Mouse (Mus musculus) kidney, adult 2 months (tissue): ENCODE data around the gene Dtnbp1.

ENCODE experiments used
- CTCF ChIP-seq: fragments of 200-500 bp; conservative IDR thresholded peaks from 2 replicates; pipeline ENCODE4 v1.5.1; 2011; ENCODE audit warnings: low read depth, mild to moderate bottlenecking, control low read depth, low read length, moderate library complexity, mixed read lengths; ENCODE audit not compliant: insufficient read depth, insufficient read length
- POLR2A ChIP-seq: fragments of 200-500 bp; IDR thresholded peaks from one replicate; pipeline ENCODE4 v1.6.1; 2011; ENCODE audit warnings: low read depth, low read length, control low read depth

GRCm38 (mm10) chr13:44921721-44922120 is 80.2 kb downstream of the Dtnbp1 start:
- TF ChIP-seq POLR2A: no peak
- TF ChIP-seq CTCF: no peak
